Mouse (Mus musculus): ENCODE measurements at regions not wholly inside any gene's neighbourhood (a gene's known extent, or its start where the extent isn't known, plus 50 kb on each side); places are given as distances from the start of the nearest gene placed in this dataset.

DNA sequence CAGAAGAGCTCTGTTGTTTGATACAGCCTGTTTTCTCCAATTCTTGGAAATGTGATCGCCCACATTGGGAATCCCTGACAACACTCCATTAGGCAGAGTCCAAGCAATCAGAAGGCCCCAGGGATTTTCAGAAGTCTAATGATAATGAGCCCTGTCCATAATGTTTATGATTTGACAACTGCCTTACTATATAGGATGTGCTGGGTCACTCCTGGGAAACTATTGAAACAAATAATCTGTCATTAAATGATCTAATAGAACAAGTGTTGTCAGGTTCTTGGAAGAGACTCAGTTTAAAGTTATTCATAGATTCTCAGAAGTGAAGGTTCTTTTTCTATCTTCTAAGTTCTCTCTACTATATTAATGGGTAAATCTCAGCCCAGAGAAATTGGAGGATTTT, 395.9 kb downstream of the Tns1 start:
- Histone ChIP-seq H3K4me3 (ENCODE audit: low read depth, low read length) (no peak overlapping the region), H3K27me3 (ENCODE audit: control insufficient read depth, insufficient read depth, low read length) (no peaks in the 10 kb centered on the region), H3K4me1 (replicated peaks; ENCODE audit: control insufficient read depth, insufficient read depth, low read length) (no peaks in the 10 kb centered on the region), H3K27ac (ENCODE audit: low read depth, low read length) (no peak overlapping the region), H3K9me3 (ENCODE audit: control insufficient read depth, low read length) (no peaks in the 10 kb centered on the region), H3K4me2 (ENCODE audit: low read depth, low read length, severe bottlenecking) (no peak overlapping the region), H3K36me3 (ENCODE audit: control insufficient read depth, insufficient read depth, low read length) (no peaks in the 10 kb centered on the region), H3K9ac (ENCODE audit: low read length) (no peak overlapping the region)
- no peak for ATAC-seq (replicated peaks; ENCODE audit: low FRiP score)
- 93% methylated on average over 1 of the region's 1 CpGs for WGBS
- no peak for DNase-seq (ENCODE audit: low spot score)

GRCm38 (mm10) chr1:73727781-73728180, 396.5 kb downstream of the Tns1 start:
- H3K4me3 ChIP-seq (ENCODE audit: low read depth, low read length): no peak overlapping the region
- no peaks in the 10 kb centered on the region for H3K27me3 ChIP-seq (ENCODE audit: control insufficient read depth, insufficient read depth, low read length)
- ATAC-seq (replicated peaks; ENCODE audit: low FRiP score) (no peak), DNase-seq (ENCODE audit: low spot score) (no peak)
- H3K9ac ChIP-seq (ENCODE audit: low read length): no peak overlapping the region
- H3K9me3 ChIP-seq (ENCODE audit: control insufficient read depth, low read length): no peaks in the 10 kb centered on the region
- H3K27ac ChIP-seq (ENCODE audit: low read depth, low read length): no peak overlapping the region
- no peak overlapping the region for H3K4me2 ChIP-seq (ENCODE audit: low read depth, low read length, severe bottlenecking)
- H3K4me1 ChIP-seq (replicated peaks; ENCODE audit: control insufficient read depth, insufficient read depth, low read length): no peaks in the 10 kb centered on the region
- no peaks in the 10 kb centered on the region for H3K36me3 ChIP-seq (ENCODE audit: control insufficient read depth, insufficient read depth, low read length)

DNA sequence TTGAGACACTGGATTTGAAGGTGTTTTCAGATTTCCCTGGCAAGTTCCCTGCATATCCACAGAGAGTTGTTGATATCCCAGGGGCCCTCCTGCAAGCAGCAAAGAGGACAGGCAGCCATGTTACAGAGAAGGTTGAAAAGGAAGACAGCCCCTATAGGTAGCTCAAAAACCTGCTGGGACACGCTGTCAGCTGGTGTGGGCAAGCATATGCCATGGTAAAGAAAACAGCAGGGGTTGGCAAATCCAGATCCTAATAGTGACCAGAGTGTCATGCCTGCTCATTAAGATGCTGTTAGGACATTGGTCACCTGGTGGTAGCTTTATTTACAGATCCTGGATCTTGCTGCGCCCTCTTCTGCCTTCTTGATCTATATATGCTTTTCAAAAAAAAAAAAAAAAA, 397.6 kb downstream of the Tns1 start:
- ATAC-seq (replicated peaks; ENCODE audit: low FRiP score): no peak
- H3K4me1 ChIP-seq (replicated peaks; ENCODE audit: control insufficient read depth, insufficient read depth, low read length): no peaks in the 10 kb centered on the region
- WGBS: 91% methylated on average over 2 of the region's 2 CpGs

GRCm38 (mm10) chr1:73725486-73725885, 398.8 kb downstream of the Tns1 start:
- Histone ChIP-seq H3K36me3 (ENCODE audit: control insufficient read depth, insufficient read depth, low read length) (no peaks in the 10 kb centered on the region), H3K4me3 (ENCODE audit: low read depth, low read length) (no peak overlapping the region), H3K4me2 (ENCODE audit: low read depth, low read length, severe bottlenecking) (no peak overlapping the region), H3K9me3 (ENCODE audit: control insufficient read depth, low read length) (no peaks in the 10 kb centered on the region), H3K9ac (ENCODE audit: low read length) (no peak overlapping the region), H3K27me3 (ENCODE audit: control insufficient read depth, insufficient read depth, low read length) (no peaks in the 10 kb centered on the region), H3K27ac (ENCODE audit: low read depth, low read length) (no peak overlapping the region), H3K4me1 (replicated peaks; ENCODE audit: control insufficient read depth, insufficient read depth, low read length) (no peaks in the 10 kb centered on the region)
- 87% methylated on average over 1 of the region's 1 CpGs for WGBS
- ATAC-seq (replicated peaks; ENCODE audit: low FRiP score) (no peak), DNase-seq (ENCODE audit: low spot score) (no peak)

More for the DNA sequence above, 397.6 kb downstream of the Tns1 start:
- no peaks in the 10 kb centered on the region for H3K27me3 ChIP-seq (ENCODE audit: control insufficient read depth, insufficient read depth, low read length)
- no peak overlapping the region for H3K27ac ChIP-seq (ENCODE audit: low read depth, low read length)
- H3K4me3 ChIP-seq (ENCODE audit: low read depth, low read length): no peak overlapping the region
- H3K4me2 ChIP-seq (ENCODE audit: low read depth, low read length, severe bottlenecking): no peak overlapping the region
- no peaks in the 10 kb centered on the region for H3K36me3 ChIP-seq (ENCODE audit: control insufficient read depth, insufficient read depth, low read length)
- no peaks in the 10 kb centered on the region for H3K9me3 ChIP-seq (ENCODE audit: control insufficient read depth, low read length)
- no peak overlapping the region for H3K9ac ChIP-seq (ENCODE audit: low read length)
- DNase-seq (ENCODE audit: low spot score): no peak

- Histone ChIP-seq H3K9me3 (ENCODE audit: control insufficient read depth, low read length) (no peaks in the 10 kb centered on the region), H3K27me3 (ENCODE audit: control insufficient read depth, insufficient read depth, low read length) (no peaks in the 10 kb centered on the region), H3K4me3 (ENCODE audit: low read depth, low read length) (no peak overlapping the region), H3K4me1 (replicated peaks; ENCODE audit: control insufficient read depth, insufficient read depth, low read length) (no peaks in the 10 kb centered on the region), H3K36me3 (ENCODE audit: control insufficient read depth, insufficient read depth, low read length) (no peaks in the 10 kb centered on the region), H3K9ac (ENCODE audit: low read length) (no peak overlapping the region), H3K4me2 (ENCODE audit: low read depth, low read length, severe bottlenecking) (no peak overlapping the region), H3K27ac (ENCODE audit: low read depth, low read length) (no peak overlapping the region)
- ATAC-seq (replicated peaks; ENCODE audit: low FRiP score) (no peak), DNase-seq (ENCODE audit: low spot score) (no peak)
- 67% methylated on average over 2 of the region's 2 CpGs for WGBS
Measured at GRCm38 (mm10) chr1:73724551-73724950, 399.7 kb downstream of the Tns1 start.

DNA sequence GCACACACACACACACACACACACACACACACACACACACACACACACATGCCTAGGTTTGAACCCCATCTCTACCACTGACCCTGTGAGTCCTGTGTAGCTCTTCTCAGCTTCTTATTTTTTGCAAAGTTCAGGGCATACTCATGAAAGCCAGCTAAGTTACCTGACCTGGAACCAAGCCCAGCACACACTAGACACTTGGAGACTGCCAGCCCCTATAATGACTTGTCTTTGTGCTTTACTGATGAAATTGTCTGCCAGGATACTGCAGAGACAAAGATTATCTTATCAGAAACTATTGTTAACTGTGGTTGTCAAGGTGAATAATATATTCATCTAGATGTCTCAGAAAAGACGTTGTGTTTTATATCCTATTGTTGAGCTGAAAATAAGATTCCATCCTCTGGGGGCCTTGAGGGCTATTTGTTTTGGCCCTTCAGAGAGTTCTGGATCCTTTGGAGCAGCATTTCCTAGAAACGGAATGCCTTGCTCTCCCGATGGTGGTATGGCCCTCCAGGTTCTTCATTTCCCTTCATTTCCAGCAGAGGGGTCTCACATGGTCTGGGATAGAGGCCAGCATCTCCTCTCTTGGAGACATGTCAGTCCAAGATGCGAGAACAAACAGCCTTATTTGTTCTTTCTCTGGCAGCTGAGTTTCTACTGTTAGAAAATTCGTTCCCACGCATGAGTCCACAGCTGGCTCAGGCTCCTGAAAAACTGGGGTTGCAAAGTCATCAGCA, 402.6 kb downstream of the Tns1 start:
- no peak overlapping the region for H3K4me3 ChIP-seq (ENCODE audit: low read depth, low read length)
- no peak overlapping the region for H3K9ac ChIP-seq (ENCODE audit: low read length)
- no peaks in the 10 kb centered on the region for H3K4me1 ChIP-seq (replicated peaks; ENCODE audit: control insufficient read depth, insufficient read depth, low read length)
- no peaks in the 10 kb centered on the region for H3K27me3 ChIP-seq (ENCODE audit: control insufficient read depth, insufficient read depth, low read length)
- H3K9me3 ChIP-seq (ENCODE audit: control insufficient read depth, low read length): no peaks in the 10 kb centered on the region
- DNase-seq (ENCODE audit: low spot score) (no peak), ATAC-seq (replicated peaks; ENCODE audit: low FRiP score) (no peak)
- H3K36me3 ChIP-seq (ENCODE audit: control insufficient read depth, insufficient read depth, low read length): no peaks in the 10 kb centered on the region
- H3K27ac ChIP-seq (ENCODE audit: low read depth, low read length): no peak overlapping the region
- no peak overlapping the region for H3K4me2 ChIP-seq (ENCODE audit: low read depth, low read length, severe bottlenecking)
- 89% methylated on average over 6 of the region's 6 CpGs for WGBS

GRCm38 (mm10) chr1:73718421-73718820, 405.8 kb downstream of the Tns1 start:
- Histone ChIP-seq H3K4me3 (ENCODE audit: low read depth, low read length) (no peak overlapping the region), H3K9ac (ENCODE audit: low read length) (no peak overlapping the region), H3K4me1 (replicated peaks; ENCODE audit: control insufficient read depth, insufficient read depth, low read length) (no peaks in the 10 kb centered on the region), H3K9me3 (ENCODE audit: control insufficient read depth, low read length) (no peaks in the 10 kb centered on the region), H3K27ac (ENCODE audit: low read depth, low read length) (no peak overlapping the region), H3K27me3 (ENCODE audit: control insufficient read depth, insufficient read depth, low read length) (no peaks in the 10 kb centered on the region), H3K4me2 (ENCODE audit: low read depth, low read length, severe bottlenecking) (no peak overlapping the region), H3K36me3 (ENCODE audit: control insufficient read depth, insufficient read depth, low read length) (no peaks in the 10 kb centered on the region)
- no peak for ATAC-seq (replicated peaks; ENCODE audit: low FRiP score)
- 82% methylated on average over 5 of the region's 5 CpGs for WGBS
- DNase-seq (ENCODE audit: low spot score): no peak

DNA sequence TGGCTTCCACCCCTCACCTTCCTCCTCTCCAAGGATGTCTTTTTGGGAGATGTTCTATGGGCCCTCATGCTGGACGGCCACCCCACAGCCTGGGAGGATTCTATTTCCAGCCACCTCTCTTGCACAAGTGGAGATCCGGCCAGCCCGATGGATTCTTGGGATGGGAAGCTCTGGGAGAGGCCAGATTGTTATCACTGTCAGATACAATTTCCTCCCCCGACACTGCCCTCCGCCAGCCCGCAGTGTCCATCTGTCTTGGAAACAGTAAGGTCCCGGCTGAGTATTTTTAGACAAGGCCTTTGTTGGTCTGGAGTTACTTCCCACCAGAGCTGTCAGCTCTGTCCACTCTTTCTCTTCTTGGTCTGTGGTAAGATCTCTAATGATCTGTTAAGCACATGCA, 406.8 kb downstream of the Tns1 start:
- WGBS: 82% methylated on average over 7 of the region's 7 CpGs
- Histone ChIP-seq H3K36me3 (ENCODE audit: control insufficient read depth, insufficient read depth, low read length) (no peaks in the 10 kb centered on the region), H3K9me3 (ENCODE audit: control insufficient read depth, low read length) (no peaks in the 10 kb centered on the region), H3K9ac (ENCODE audit: low read length) (no peak overlapping the region), H3K4me2 (ENCODE audit: low read depth, low read length, severe bottlenecking) (no peak overlapping the region), H3K4me3 (ENCODE audit: low read depth, low read length) (no peak overlapping the region), H3K27me3 (ENCODE audit: control insufficient read depth, insufficient read depth, low read length) (no peaks in the 10 kb centered on the region), H3K4me1 (replicated peaks; ENCODE audit: control insufficient read depth, insufficient read depth, low read length) (no peaks in the 10 kb centered on the region), H3K27ac (ENCODE audit: low read depth, low read length) (no peak overlapping the region)
- DNase-seq (ENCODE audit: low spot score): no peak
- no peak for ATAC-seq (replicated peaks; ENCODE audit: low FRiP score)

DNA sequence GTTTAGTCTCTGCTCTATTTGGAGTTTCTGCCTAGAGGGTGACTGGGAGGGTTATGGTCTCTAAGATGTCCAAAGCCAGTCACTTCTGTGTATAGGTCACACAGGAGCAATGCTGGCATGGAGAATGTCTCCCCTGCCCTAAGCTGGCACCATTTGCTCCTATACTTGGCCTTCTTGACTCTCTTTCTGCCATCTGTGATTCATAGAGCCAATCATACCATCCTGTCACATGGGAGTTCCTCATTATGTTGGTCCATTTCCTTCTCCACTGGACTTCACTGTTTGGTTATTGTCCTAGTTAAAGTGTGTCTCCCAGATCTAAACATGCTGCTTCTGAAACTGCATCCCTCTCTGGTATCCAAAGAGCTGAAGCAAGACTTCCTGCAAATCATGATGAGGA, 407.3 kb downstream of the Tns1 start:
- no peak overlapping the region for H3K9ac ChIP-seq (ENCODE audit: low read length)
- no peaks in the 10 kb centered on the region for H3K36me3 ChIP-seq (ENCODE audit: control insufficient read depth, insufficient read depth, low read length)
- no peak overlapping the region for H3K4me2 ChIP-seq (ENCODE audit: low read depth, low read length, severe bottlenecking)
- no peak overlapping the region for H3K27ac ChIP-seq (ENCODE audit: low read depth, low read length)
- H3K27me3 ChIP-seq (ENCODE audit: control insufficient read depth, insufficient read depth, low read length): no peaks in the 10 kb centered on the region
- DNase-seq (ENCODE audit: low spot score) (no peak), ATAC-seq (replicated peaks; ENCODE audit: low FRiP score) (no peak)
- no peaks in the 10 kb centered on the region for H3K4me1 ChIP-seq (replicated peaks; ENCODE audit: control insufficient read depth, insufficient read depth, low read length)
- H3K4me3 ChIP-seq (ENCODE audit: low read depth, low read length): no peak overlapping the region
- no peaks in the 10 kb centered on the region for H3K9me3 ChIP-seq (ENCODE audit: control insufficient read depth, low read length)

All from forebrain, embryonic 11.5 days (tissue).